Mouse (Mus musculus) testis, adult 2 months (tissue): ENCODE data around the gene Calcoco2. TPM values are rescaled to one million over a fixed set of nuclear protein-coding genes. Genes with fewer than 3 reads are reported as not detected.

Experiments
- H3K27ac ChIP-seq: fragments of 200-500 bp; 2 replicates; pipeline ENCODE4 v1.5.1; 2012; ENCODE audit warnings: low read depth, low read length; ENCODE audit not compliant: control insufficient read depth, insufficient read depth
- H3K27me3 ChIP-seq: fragments of 200-500 bp; 2 replicates; pipeline ENCODE4 v1.6.1; 2012; ENCODE audit warnings: mild to moderate bottlenecking, low read length, moderate library complexity; ENCODE audit not compliant: control insufficient read depth, insufficient read depth
- H3K36me3 ChIP-seq: fragments of 200-500 bp; 2 replicates; pipeline ENCODE4 v1.6.1; 2012; ENCODE audit warnings: mild to moderate bottlenecking, low read length; ENCODE audit not compliant: control insufficient read depth, insufficient read depth
- H3K4me1 ChIP-seq: fragments of 200-500 bp; 2 replicates; pipeline ENCODE4 v1.6.1; 2012; ENCODE audit warnings: low read length; ENCODE audit not compliant: control insufficient read depth, insufficient read depth
- H3K4me3 ChIP-seq: fragments of 200-500 bp; 2 replicates; pipeline ENCODE4 v1.5.1; 2012; ENCODE audit warnings: low read depth, mild to moderate bottlenecking, low read length, moderate library complexity, mixed read lengths; ENCODE audit not compliant: control insufficient read depth
- CTCF ChIP-seq: fragments of 200-500 bp; IDR thresholded peaks from 2 replicates; pipeline ENCODE4 v1.5.1; 2012; ENCODE audit warnings: low read depth, mild to moderate bottlenecking, inconsistent platforms, low read length, moderate library complexity; ENCODE audit not compliant: control insufficient read depth, insufficient read depth, insufficient replicate concordance
- POLR2A ChIP-seq: fragments of 200-500 bp; IDR thresholded peaks from 2 replicates; pipeline ENCODE4 v1.6.1; 2012; ENCODE audit warnings: low read depth, mild to moderate bottlenecking, inconsistent platforms, low read length, moderate library complexity; ENCODE audit not compliant: control insufficient read depth
- polyA plus RNA-seq: library from polyadenylated mRNA; depleted of rRNA; stranded (reverse); fragments of >200 nt; gene quantifications from 2 replicates; pipeline ENCODE4 v1.2.3, GENCODE M21; 2012

Calcoco2 gene
- polyA plus RNA-seq, 1 experiment: 0.15 TPM

- TF ChIP-seq POLR2A (no peak), CTCF (no peak)
- Histone ChIP-seq H3K4me1 (no peaks in the 10 kb centered on the region), H3K36me3 (no peaks in the 10 kb centered on the region), H3K4me3 (no peak overlapping the region), H3K27me3 (no peaks in the 10 kb centered on the region), H3K27ac (no peak overlapping the region)
These were observed 3.4 kb downstream of the Calcoco2 start for GRCm38 (mm10) chr11:96108376-96108775.

- peak; percentile 82; the same call in 1 of the 2 replicates for TF ChIP-seq CTCF
- no peak for TF ChIP-seq POLR2A
- Histone ChIP-seq H3K4me3 (no peak overlapping the region), H3K27ac (no peak overlapping the region), H3K36me3 (no peaks in the 10 kb centered on the region), H3K4me1 (no peaks in the 10 kb centered on the region), H3K27me3 (no peaks in the 10 kb centered on the region)
These were observed 18.4 kb downstream of the Calcoco2 start for GRCm38 (mm10) chr11:96093361-96093760.

GRCm38 (mm10) chr11:96092674-96093291 is 19.0 kb downstream of the Calcoco2 start:
- no peaks in the 10 kb centered on the region for H3K36me3 ChIP-seq
- TF ChIP-seq CTCF: no peak
- no peak for TF ChIP-seq POLR2A
- H3K4me3 ChIP-seq: no peak overlapping the region
- H3K27ac ChIP-seq: no peak overlapping the region
- H3K4me1 ChIP-seq: no peaks in the 10 kb centered on the region
- H3K27me3 ChIP-seq: no peaks in the 10 kb centered on the region

GRCm38 (mm10) chr11:96091073-96091472 is 20.7 kb downstream of the Calcoco2 start:
- no peak overlapping the region for H3K4me3 ChIP-seq
- H3K27me3 ChIP-seq: no peaks in the 10 kb centered on the region
- no peaks in the 10 kb centered on the region for H3K4me1 ChIP-seq
- H3K27ac ChIP-seq: no peak overlapping the region
- H3K36me3 ChIP-seq: no peaks in the 10 kb centered on the region
- TF ChIP-seq CTCF (no peak), POLR2A (no peak)

GRCm38 (mm10) chr11:96087981-96088380 is 23.8 kb downstream of the Calcoco2 start:
- Histone ChIP-seq H3K27ac (no peak overlapping the region), H3K36me3 (no peaks in the 10 kb centered on the region), H3K27me3 (no peaks in the 10 kb centered on the region), H3K4me3 (no peak overlapping the region), H3K4me1 (no peaks in the 10 kb centered on the region)
- TF ChIP-seq CTCF: no peak
- no peak for TF ChIP-seq POLR2A

GRCm38 (mm10) chr11:96082682-96083081 is 29.1 kb downstream of the Calcoco2 start:
- Histone ChIP-seq H3K27me3 (no peaks in the 10 kb centered on the region), H3K4me3 (no peak overlapping the region), H3K36me3 (no peaks in the 10 kb centered on the region), H3K27ac (no peak overlapping the region), H3K4me1 (peaks cover 4% of the 10 kb centered on the region; the same call in 1 of the 2 replicates)
- TF ChIP-seq POLR2A: no peak
- TF ChIP-seq CTCF: no peak

- Histone ChIP-seq H3K36me3 (no peaks in the 10 kb centered on the region), H3K4me1 (peaks cover 6% of the 10 kb centered on the region), H3K27me3 (no peaks in the 10 kb centered on the region), H3K27ac (0 out of 2 replicates have a peak overlapping the region, but pooled peaks have one; percentile 21), H3K4me3 (no peak overlapping the region)
- TF ChIP-seq CTCF (no peak), POLR2A (no peak)
These were observed 31.0 kb downstream of the Calcoco2 start for GRCm38 (mm10) chr11:96080736-96081135.
